Mouse (Mus musculus): ENCODE results near the gene Sppl2a. TPM values are rescaled to one million over a fixed set of nuclear protein-coding genes. Genes with fewer than 3 reads are reported as not detected.

Gene Sppl2a
- polyA plus RNA-seq, 1 experiment from 2014 or later: 63.2 TPM

- Histone ChIP-seq H3K27me3 (no peaks in the 10 kb centered on the region), H3K9ac (no peak overlapping the region), H3K27ac (replicated peaks) (no peak overlapping the region), H3K4me2 (replicated peaks) (no peak overlapping the region), H3K9me3 (replicated peaks) (no peaks in the 10 kb centered on the region), H3K4me3 (replicated peaks) (no peak overlapping the region), H3K4me1 (no peaks in the 10 kb centered on the region), H3K36me3 (no peaks in the 10 kb centered on the region)
- 92% methylated on average over 10 of the region's 10 CpGs for WGBS
- ATAC-seq (ENCODE audit: insufficient number of reproducible peaks, low FRiP score, low TSS enrichment, low read depth): no peak
Observed at GRCm38 (mm10) chr2:126865501-126866199, 67.4 kb downstream of the Sppl2a start.

GRCm38 (mm10) chr2:126865026-126865425 is 68.0 kb downstream of the Sppl2a start:
- ATAC-seq (ENCODE audit: insufficient number of reproducible peaks, low FRiP score, low TSS enrichment, low read depth): no peak
- Histone ChIP-seq H3K27me3 (no peaks in the 10 kb centered on the region), H3K9me3 (replicated peaks) (no peaks in the 10 kb centered on the region), H3K9ac (no peak overlapping the region), H3K36me3 (no peaks in the 10 kb centered on the region), H3K4me3 (replicated peaks) (no peak overlapping the region), H3K4me2 (replicated peaks) (no peak overlapping the region), H3K4me1 (no peaks in the 10 kb centered on the region), H3K27ac (replicated peaks) (no peak overlapping the region)
- 90% methylated on average over 3 of the region's 3 CpGs for WGBS

DNA sequence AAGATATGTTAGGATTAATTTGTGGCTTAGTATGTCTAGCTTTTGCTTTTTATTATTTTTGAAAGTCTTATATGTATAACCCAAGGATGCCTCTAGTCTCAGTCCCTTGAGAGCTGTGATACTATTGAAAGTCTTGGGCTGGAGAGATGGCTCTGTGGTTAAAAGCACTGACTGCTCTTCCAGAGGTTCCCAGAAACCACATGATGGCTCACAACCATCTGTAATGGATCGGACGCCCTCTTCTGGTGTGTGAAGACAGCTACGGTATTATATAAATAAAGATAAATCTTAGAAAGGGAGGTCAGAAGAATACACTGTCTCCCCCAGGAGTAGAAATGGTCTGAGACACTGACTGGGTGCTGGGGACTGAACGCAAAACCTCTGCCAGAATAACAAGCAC is 88.3 kb downstream of the Sppl2a start:
- Histone ChIP-seq H3K4me1 (no peaks in the 10 kb centered on the region), H3K9me3 (replicated peaks) (no peaks in the 10 kb centered on the region), H3K4me3 (replicated peaks) (no peak overlapping the region), H3K9ac (no peak overlapping the region), H3K27me3 (no peaks in the 10 kb centered on the region), H3K4me2 (replicated peaks) (no peak overlapping the region), H3K27ac (replicated peaks) (no peak overlapping the region), H3K36me3 (peaks cover 43% of the 10 kb centered on the region)
- no peak for ATAC-seq (ENCODE audit: insufficient number of reproducible peaks, low FRiP score, low TSS enrichment, low read depth)
- WGBS: 88% methylated on average over 4 of the region's 4 CpGs

Small RNA genes within 50 kb of the gene (microRNA-seq; reads per million reads assigned to microRNA genes)
- gene Mir3473g (ENCODE audit: borderline number of aligned reads): 0.86 reads per million

Other genes starting within 250 kb of the Sppl2a start
- gene Usp8, start 225.9 kb downstream of the Sppl2a start, polyA plus RNA-seq (2015; fragmentation: Nextera tagmentation; extraction: Ambion mirVana): 38.9 and 41.5 TPM in 2 replicates
- gene Usp50, start 149.8 kb downstream of the Sppl2a start, polyA plus RNA-seq (2015; fragmentation: Nextera tagmentation; extraction: Ambion mirVana): 2.0 and 2.1 TPM in 2 replicates
- gene Trpm7, start 57.0 kb downstream of the Sppl2a start, polyA plus RNA-seq (2015; fragmentation: Nextera tagmentation; extraction: Ambion mirVana): 45.6 and 47.8 TPM in 2 replicates
- 9.5 and 10.9 TPM in 2 replicates for gene Ap4e1, start 75.5 kb upstream of the Sppl2a start, polyA plus RNA-seq (2015; fragmentation: Nextera tagmentation; extraction: Ambion mirVana)
- gene Blvra, start 137.4 kb upstream of the Sppl2a start, polyA plus RNA-seq (2015; fragmentation: Nextera tagmentation; extraction: Ambion mirVana): 54.7 and 55.4 TPM in 2 replicates
- gene Ncaph, start 200.7 kb upstream of the Sppl2a start, polyA plus RNA-seq (2015; fragmentation: Nextera tagmentation; extraction: Ambion mirVana): 60.2 and 62.2 TPM in 2 replicates
- 27.2 and 27.4 TPM in 2 replicates for gene Itpripl1, start 210.2 kb upstream of the Sppl2a start, polyA plus RNA-seq (2015; fragmentation: Nextera tagmentation; extraction: Ambion mirVana)

All from embryonic facial prominence, embryonic 15.5 days (tissue).